Mouse (Mus musculus) erythroblast, embryonic 14.5 days (primary cell): ENCODE data around the gene Bace1. TPM values are rescaled to one million over a fixed set of nuclear protein-coding genes. Genes with fewer than 3 reads are reported as not detected.

Experiments
- H3K27me3 ChIP-seq: 2 replicates; pipeline ENCODE4 v1.6.1; 2012; ENCODE audit warnings: inconsistent platforms; ENCODE audit not compliant: control insufficient read depth
- H3K36me3 ChIP-seq: 2 replicates; pipeline ENCODE4 v1.6.1; 2012; ENCODE audit warnings: mild to moderate bottlenecking, inconsistent platforms; ENCODE audit not compliant: control insufficient read depth
- H3K4me1 ChIP-seq: 2 replicates; pipeline ENCODE4 v1.6.1; 2012; ENCODE audit warnings: inconsistent platforms; ENCODE audit not compliant: control insufficient read depth
- H3K4me3 ChIP-seq: replicated peaks from 2 replicates; pipeline ENCODE3; 2012; ENCODE audit warnings: moderate library complexity, mild to moderate bottlenecking, inconsistent platforms
- H3K9me3 ChIP-seq: 2 replicates; pipeline ENCODE4 v1.6.1; 2012; ENCODE audit warnings: low read length, inconsistent platforms, mixed read lengths; ENCODE audit not compliant: control insufficient read depth
- GATA1 ChIP-seq: IDR thresholded peaks from 2 replicates; pipeline ENCODE4 v1.6.1; 2012; ENCODE audit warnings: low read length, inconsistent platforms, mixed read lengths
- TAL1 ChIP-seq: IDR thresholded peaks from 3 replicates; pipeline ENCODE4 v1.6.1; 2012; ENCODE audit warnings: low read length, inconsistent platforms, mixed read lengths
- polyA plus RNA-seq: library from polyadenylated mRNA; stranded (reverse); fragments of >175 nt; gene quantifications from 2 replicates; pipeline ENCODE4 v1.2.3, GENCODE M21; 2012

Bace1 gene
- polyA plus RNA-seq = 0.01 and 0.02 TPM in 2 replicates

- no peak for TF ChIP-seq GATA1
- no peak for TF ChIP-seq TAL1
- peaks cover 34% of the 10 kb centered on the region for H3K27me3 ChIP-seq
- peak within 1 kb of the TSS; percentile 56 for H3K4me3 ChIP-seq
- no peaks in the 10 kb centered on the region for H3K36me3 ChIP-seq
- peaks cover 3% of the 10 kb centered on the region for H3K4me1 ChIP-seq
- H3K9me3 ChIP-seq = no peaks in the 10 kb centered on the region
These were observed at the start of gene Bace1 for GRCm38 (mm10) chr9:45838434-45839138. Bace1 (plus strand) TSS chr9:45838580.

DNA sequence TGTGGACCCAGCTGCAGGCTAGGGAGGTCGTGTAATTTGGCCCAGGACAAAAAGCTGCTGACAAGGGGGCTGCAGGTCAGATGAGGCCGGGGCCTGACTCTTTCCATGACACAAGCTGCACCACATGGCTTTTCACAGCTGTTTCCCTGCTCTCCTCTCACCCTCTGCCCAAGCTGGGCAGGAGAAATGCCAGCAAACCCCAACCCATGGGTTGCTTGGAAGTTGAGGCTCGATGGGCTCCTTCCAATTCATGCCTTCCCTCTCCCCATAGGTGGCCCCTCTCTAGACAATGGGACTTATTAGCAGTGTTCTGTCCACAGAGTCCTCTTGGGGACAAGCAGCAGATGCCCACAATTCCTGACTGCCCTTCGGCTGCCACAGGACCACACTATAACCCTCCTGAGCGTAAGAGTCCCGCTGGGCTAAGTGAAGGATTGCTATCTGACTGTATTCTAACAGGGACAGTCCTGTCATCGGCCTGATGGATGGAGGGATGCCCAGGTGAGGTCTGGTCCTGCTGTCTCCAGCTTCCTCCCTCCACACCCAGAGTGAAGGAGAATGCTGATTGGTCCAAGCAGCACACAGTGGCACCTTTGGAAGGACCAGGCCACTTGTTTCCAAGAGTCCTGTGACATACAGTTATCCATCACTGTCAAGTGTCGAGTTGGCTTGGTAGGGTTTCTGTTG is 46.8 kb upstream of the Bace1 start:
- Histone ChIP-seq H3K4me1 (peaks cover 34% of the 10 kb centered on the region), H3K36me3 (peaks cover 31% of the 10 kb centered on the region), H3K4me3 (no peak overlapping the region), H3K9me3 (no peaks in the 10 kb centered on the region), H3K27me3 (no peaks in the 10 kb centered on the region)
- TF ChIP-seq GATA1 = no peak
- no peak for TF ChIP-seq TAL1

DNA sequence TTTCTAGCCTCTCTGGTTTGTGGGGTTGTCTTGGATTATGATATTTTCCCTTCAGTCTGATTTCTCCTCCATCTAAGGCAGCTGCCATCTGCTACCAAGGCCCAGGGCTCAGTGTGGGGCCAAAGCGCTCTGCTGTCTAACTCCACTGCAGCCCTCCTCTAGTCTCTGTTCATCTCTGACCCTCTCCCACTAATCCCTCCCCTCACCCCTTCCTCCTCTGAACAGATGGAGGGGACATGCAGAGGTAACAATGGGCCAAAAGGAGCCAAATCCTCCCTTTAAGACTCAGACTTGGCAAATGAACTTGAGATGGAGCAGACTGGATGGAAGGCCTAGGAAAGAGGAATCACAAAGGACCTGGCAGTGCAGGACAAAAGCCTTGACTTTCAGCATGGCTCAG is 46.1 kb upstream of the Bace1 start:
- TF ChIP-seq GATA1 = no peak
- TF ChIP-seq TAL1 = no peak
- no peaks in the 10 kb centered on the region for H3K9me3 ChIP-seq
- H3K27me3 ChIP-seq = no peaks in the 10 kb centered on the region
- no peak overlapping the region for H3K4me3 ChIP-seq
- H3K36me3 ChIP-seq = peaks cover 28% of the 10 kb centered on the region
- peaks cover 30% of the 10 kb centered on the region for H3K4me1 ChIP-seq

DNA sequence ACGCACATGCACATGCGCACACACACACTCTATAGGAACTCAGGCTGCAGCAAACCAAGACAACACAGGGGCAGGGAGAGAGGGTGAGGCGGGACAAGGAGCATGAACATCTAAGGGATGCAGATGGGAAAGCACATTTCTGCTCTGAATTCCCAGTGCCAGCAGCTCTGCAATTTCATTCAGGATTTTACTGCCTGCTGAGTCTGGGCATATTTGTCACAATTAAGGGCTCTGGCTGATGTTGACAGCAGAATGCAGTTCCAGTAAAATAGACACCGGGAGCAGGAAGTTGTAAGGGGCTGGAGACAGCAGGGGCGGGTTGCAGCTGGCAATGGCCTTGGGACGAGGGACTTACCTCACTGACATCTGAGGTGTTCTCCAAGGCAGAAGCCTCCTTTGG is 44.7 kb upstream of the Bace1 start:
- TF ChIP-seq TAL1 = no peak
- no peak for TF ChIP-seq GATA1
- Histone ChIP-seq H3K9me3 (no peaks in the 10 kb centered on the region), H3K27me3 (no peaks in the 10 kb centered on the region), H3K4me3 (no peak overlapping the region), H3K36me3 (peaks cover 28% of the 10 kb centered on the region), H3K4me1 (peaks cover 28% of the 10 kb centered on the region)

DNA sequence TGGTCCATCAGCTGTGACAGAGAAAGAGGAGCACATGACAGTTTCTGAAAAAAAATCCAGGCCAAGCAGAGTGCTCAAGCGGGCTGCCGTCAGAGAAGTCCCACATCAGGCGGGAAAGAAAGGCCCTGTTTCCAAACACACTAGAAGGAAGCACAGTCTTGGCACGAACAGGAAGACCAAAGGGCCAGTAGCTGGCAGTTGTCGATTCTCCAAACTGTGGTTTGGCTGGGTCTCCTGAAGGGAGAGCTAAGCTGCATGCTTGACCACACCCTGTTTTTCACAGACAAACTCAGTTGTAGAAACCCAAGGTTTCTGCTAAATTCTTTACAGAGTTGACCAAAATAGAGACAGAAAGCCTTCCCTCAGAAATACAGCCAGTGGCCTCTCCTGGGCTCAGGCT is 42.7 kb upstream of the Bace1 start:
- no peak for TF ChIP-seq TAL1
- TF ChIP-seq GATA1 = no peak
- H3K27me3 ChIP-seq = no peaks in the 10 kb centered on the region
- no peaks in the 10 kb centered on the region for H3K9me3 ChIP-seq
- peaks cover 28% of the 10 kb centered on the region for H3K36me3 ChIP-seq
- H3K4me1 ChIP-seq = peaks cover 21% of the 10 kb centered on the region
- no peak overlapping the region for H3K4me3 ChIP-seq

DNA sequence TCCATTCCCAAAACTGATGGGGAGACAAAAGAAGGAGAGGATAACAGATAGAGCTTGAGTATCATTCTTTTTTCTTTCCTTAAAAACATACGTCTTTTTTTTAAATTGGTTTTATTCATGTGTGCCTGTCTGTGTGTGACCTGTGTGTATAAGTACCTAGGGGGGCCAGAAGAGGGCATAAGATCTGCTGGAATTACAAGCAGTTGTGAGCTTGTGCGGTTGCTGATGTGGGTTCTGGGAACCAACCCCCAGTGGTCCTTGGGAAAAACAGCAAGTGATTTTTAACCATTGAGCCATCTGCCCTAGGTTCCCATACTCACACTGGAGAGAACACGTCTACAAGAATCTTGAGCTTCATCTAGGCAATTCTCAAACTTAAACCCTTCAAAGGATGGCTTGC is 41.1 kb upstream of the Bace1 start:
- Histone ChIP-seq H3K9me3 (peaks cover 3% of the 10 kb centered on the region; the same call in 1 of the 2 replicates), H3K4me1 (peaks cover 30% of the 10 kb centered on the region), H3K4me3 (no peak overlapping the region), H3K36me3 (peaks cover 34% of the 10 kb centered on the region), H3K27me3 (no peaks in the 10 kb centered on the region)
- TF ChIP-seq TAL1 (no peak), GATA1 (no peak)

DNA sequence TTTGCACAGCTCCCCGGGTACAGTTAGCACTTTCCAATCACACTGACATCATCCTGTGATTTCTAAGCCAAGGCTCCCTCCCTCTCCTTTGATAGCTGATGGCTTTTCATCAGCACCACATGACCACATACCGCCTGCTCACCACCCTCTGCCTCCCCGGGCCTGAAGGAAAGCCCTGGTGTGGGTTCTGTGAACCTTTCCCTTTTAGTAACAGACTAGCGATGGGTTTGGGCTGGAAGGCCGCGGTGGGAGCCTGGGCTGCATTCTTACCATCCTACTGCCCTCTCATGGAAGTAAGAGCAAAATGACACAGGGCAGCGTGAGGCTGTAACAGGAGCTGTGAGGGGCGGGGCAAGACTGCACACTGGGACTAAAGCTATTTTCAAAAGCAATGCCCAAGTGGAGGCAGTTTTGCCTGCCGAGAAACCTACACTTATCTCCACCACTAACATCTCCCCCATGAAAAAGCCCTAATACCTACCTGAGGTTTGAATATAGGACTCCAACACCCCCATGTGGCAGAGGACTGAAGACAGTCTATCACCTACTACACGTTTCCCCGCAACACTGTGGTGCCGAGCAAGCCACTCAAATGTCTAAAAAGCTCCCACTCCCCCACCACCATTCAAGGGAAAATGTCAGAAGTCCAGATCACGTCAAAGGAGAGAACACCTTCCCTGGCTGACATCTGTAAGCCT is 39.8 kb upstream of the Bace1 start:
- Histone ChIP-seq H3K9me3 (peaks cover 3% of the 10 kb centered on the region; the same call in 1 of the 2 replicates), H3K36me3 (peaks cover 27% of the 10 kb centered on the region), H3K27me3 (no peaks in the 10 kb centered on the region), H3K4me1 (peaks cover 42% of the 10 kb centered on the region), H3K4me3 (no peak overlapping the region)
- TF ChIP-seq TAL1 (no peak), GATA1 (no peak)

GRCm38 (mm10) chr9:45799402-45799801 is 39.0 kb upstream of the Bace1 start:
- H3K27me3 ChIP-seq = no peaks in the 10 kb centered on the region
- H3K4me3 ChIP-seq = no peak overlapping the region
- no peak for TF ChIP-seq GATA1
- TF ChIP-seq TAL1 = no peak
- peaks cover 8% of the 10 kb centered on the region for H3K9me3 ChIP-seq
- H3K4me1 ChIP-seq = peaks cover 50% of the 10 kb centered on the region
- H3K36me3 ChIP-seq = peaks cover 26% of the 10 kb centered on the region

DNA sequence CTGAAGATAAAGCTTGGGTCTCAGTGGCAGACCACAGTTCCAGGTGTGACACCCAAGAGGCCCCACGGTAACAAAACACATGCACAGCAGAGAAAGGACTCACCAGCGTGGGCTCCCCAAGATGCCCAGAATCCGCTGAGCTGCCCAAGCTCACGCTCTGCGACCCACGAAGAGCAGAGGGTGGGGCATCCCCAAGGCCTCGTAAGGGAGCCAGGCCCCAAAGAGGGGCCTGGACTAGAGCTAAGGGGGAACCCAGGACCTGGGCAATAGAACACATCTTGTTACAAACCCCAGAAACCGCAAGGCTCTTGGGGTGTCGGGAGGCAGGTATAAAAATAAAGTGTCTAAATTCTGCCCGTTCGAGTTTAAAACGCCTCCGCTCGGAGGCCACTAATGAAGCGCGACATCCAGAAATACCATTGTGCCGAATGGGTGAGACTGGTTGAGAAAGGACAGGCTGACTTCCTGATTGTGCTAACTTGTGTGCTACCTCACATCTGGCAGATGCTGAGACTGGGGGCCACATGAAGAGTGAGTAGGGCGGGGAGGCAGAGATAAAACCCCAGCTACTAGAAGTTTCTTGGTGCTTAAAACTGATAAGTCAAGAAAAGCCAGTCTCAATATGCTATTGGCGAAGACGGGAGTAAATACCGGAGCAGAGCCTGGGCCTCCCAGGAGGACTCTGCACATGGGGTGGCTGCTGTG is 35.2 kb upstream of the Bace1 start:
- H3K27me3 ChIP-seq = no peaks in the 10 kb centered on the region
- peak overlapping the region; percentile 40 for H3K4me3 ChIP-seq
- peaks cover 20% of the 10 kb centered on the region for H3K9me3 ChIP-seq
- no peak for TF ChIP-seq GATA1
- TF ChIP-seq TAL1 = peak; percentile 49; the same call in 2 of the 3 replicates
- peaks cover 43% of the 10 kb centered on the region for H3K36me3 ChIP-seq
- H3K4me1 ChIP-seq = peaks cover 42% of the 10 kb centered on the region
